Mouse (Mus musculus) MEL (cell line): ENCODE results near the gene Kcnj1.

Experiments used
- CTCF ChIP-seq, 3 experiments: IDR thresholded peaks in 2 of 3; conservative IDR thresholded peaks in 1 of 3; 2 replicates each; pipeline ENCODE4 v1.5.1; 2011 to 2012; ENCODE audit warnings: low read length in 3 of 3, low read depth in 2 of 3, mild to moderate bottlenecking in 2 of 3, improper control_type of control experiment in 1 of 3, inconsistent platforms in 1 of 3, mixed read lengths in 1 of 3, moderate library complexity in 1 of 3; ENCODE audit not compliant: control insufficient read depth in 1 of 3, insufficient read depth in 1 of 3, poor library complexity in 1 of 3, severe bottlenecking in 1 of 3
- MEF2A ChIP-seq: IDR thresholded peaks from 2 replicates; pipeline ENCODE4 v1.6.1; 2014; ENCODE audit warnings: low read depth, mild to moderate bottlenecking, inconsistent platforms, low read length, improper control_type of control experiment; ENCODE audit not compliant: poor library complexity, insufficient replicate concordance, severe bottlenecking; ENCODE audit errors: extremely low read depth
- MXI1 ChIP-seq: IDR thresholded peaks from 2 replicates; pipeline ENCODE4 v1.6.1; 2011; ENCODE audit warnings: mild to moderate bottlenecking, low read depth, low read length, improper control_type of control experiment
- NRF1 ChIP-seq: IDR thresholded peaks from 2 replicates; pipeline ENCODE4 v1.6.1; 2014; ENCODE audit warnings: low read depth, mild to moderate bottlenecking, inconsistent platforms, low read length, improper control_type of control experiment, moderate library complexity; ENCODE audit not compliant: poor library complexity, insufficient read depth, severe bottlenecking
- RAD21 ChIP-seq: IDR thresholded peaks from 2 replicates; pipeline ENCODE4 v1.6.1; 2011; ENCODE audit warnings: mild to moderate bottlenecking, low read depth, low read length, improper control_type of control experiment
- TCF12 ChIP-seq: IDR thresholded peaks from 2 replicates; pipeline ENCODE4 v1.6.1; 2014; ENCODE audit warnings: low read depth, mild to moderate bottlenecking, inconsistent platforms, low read length, improper control_type of control experiment, moderate library complexity
- USF1 ChIP-seq: IDR thresholded peaks from 2 replicates; pipeline ENCODE4 v1.6.1; 2014; ENCODE audit warnings: low read depth, mild to moderate bottlenecking, inconsistent platforms, low read length, improper control_type of control experiment, moderate library complexity
- ZC3H11A ChIP-seq: IDR thresholded peaks from 2 replicates; pipeline ENCODE4 v1.6.1; 2012; ENCODE audit warnings: low read depth, mild to moderate bottlenecking, inconsistent platforms, low read length, improper control_type of control experiment
- ZNF384 ChIP-seq: IDR thresholded peaks from 2 replicates; pipeline ENCODE4 v1.6.1; 2012; ENCODE audit warnings: low read depth, mild to moderate bottlenecking, inconsistent platforms, low read length, improper control_type of control experiment

GRCm38 (mm10) chr9:32372202-32372601, at the start of gene Kcnj1:
- TF ChIP-seq ZNF384, result no peak
- TF ChIP-seq RAD21, result no peak
- no peak for TF ChIP-seq USF1
- TF ChIP-seq CTCF (IDR thresholded peaks at IDR 0.05 in 2 of 3, conservative IDR thresholded peaks at IDR 0.05 in 1 of 3; ENCODE audit: control insufficient read depth in 1 of 3, insufficient read depth in 1 of 3, low read depth in 2 of 3, low read length in 3 of 3, poor library complexity in 1 of 3, severe bottlenecking in 1 of 3), result no peak
- no peak for TF ChIP-seq ZC3H11A
- no peak for TF ChIP-seq MXI1
- no peak for TF ChIP-seq TCF12
- no peak for TF ChIP-seq NRF1
- TF ChIP-seq MEF2A, result no peak
